Mouse (Mus musculus): Measurements from ENCODE around the gene Sox9. TPM values are rescaled to one million over a fixed set of nuclear protein-coding genes. Genes with fewer than 3 reads are reported as not detected.

Gene Sox9
- polyA plus RNA-seq (2017; shearing (Covaris generic)): under 1 TPM in 1 of 2 experiments, not detected in 1; 0.53 TPM

GRCm38 (mm10) chr11:112781994-112782356 is at the start of gene Sox9:
Sox9 (plus strand) TSS chr11:112782224.

Data from inflammation-experienced regulatory T-cells (primary cell).